Mouse (Mus musculus) olfactory bulb, adult 2 months (tissue): Measurements from ENCODE around the gene Aqr.

Experiments used
- CTCF ChIP-seq: fragments of 200-500 bp; IDR thresholded peaks from 2 replicates; pipeline ENCODE4 v1.5.1; 2012; ENCODE audit warnings: low read depth, mild to moderate bottlenecking, low read length, moderate library complexity; ENCODE audit not compliant: insufficient read depth
- POLR2A ChIP-seq: fragments of 200-500 bp; IDR thresholded peaks from 2 replicates; pipeline ENCODE4 v1.6.1; 2012; ENCODE audit warnings: mild to moderate bottlenecking, low read depth, low read length, moderate library complexity; ENCODE audit not compliant: insufficient read depth

GRCm38 (mm10) chr2:114059608-114060007, 127.2 kb downstream of the Aqr start:
- TF ChIP-seq CTCF (no peak), POLR2A (no peak)
